Mouse (Mus musculus): Measurements from ENCODE around the gene Ksr1.

DNA sequence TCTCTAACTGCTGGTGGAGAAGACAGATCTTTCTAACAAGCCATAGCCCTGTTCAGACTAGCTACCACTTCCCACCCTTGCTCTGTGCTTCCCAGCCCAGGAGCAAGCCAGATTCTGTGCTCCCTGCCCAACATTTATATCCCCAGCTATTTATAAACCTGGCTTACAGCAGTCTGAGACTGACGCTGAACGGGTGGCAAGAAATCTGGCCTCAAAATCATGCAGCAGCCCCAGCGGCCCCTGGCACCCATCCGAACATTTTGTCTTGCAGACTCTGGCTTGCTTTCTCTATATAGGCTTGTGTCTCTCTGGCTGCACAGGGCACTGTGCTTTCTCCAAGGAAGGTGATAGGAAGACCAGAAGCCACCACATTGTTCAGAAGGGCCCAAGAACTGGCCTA lies 45.0 kb upstream of the Ksr1 start:
- no peak for TF ChIP-seq CTCF (IDR thresholded peaks at IDR 0.05)
- no peak for TF ChIP-seq POLR2A (IDR thresholded peaks at IDR 0.05; ENCODE audit: insufficient read depth, low read depth, low read length)

All from heart, adult 2 months (tissue).